Mouse (Mus musculus) brain, embryonic 14.5 days (tissue): ENCODE results near the gene Fam19a1.

Experiments
- CTCF ChIP-seq: fragments of 200-500 bp; IDR thresholded peaks from 2 replicates; pipeline ENCODE4 v1.5.1; 2012; ENCODE audit warnings: inconsistent platforms, mild to moderate bottlenecking, moderate library complexity, borderline replicate concordance; ENCODE audit not compliant: insufficient read depth, insufficient read length; ENCODE audit errors: extremely low read depth
- POLR2A ChIP-seq: fragments of 200-500 bp; IDR thresholded peaks from 2 replicates; pipeline ENCODE4 v1.6.1; 2012; ENCODE audit warnings: mild to moderate bottlenecking, inconsistent platforms, borderline replicate concordance; ENCODE audit not compliant: poor library complexity, insufficient read depth, insufficient read length, severe bottlenecking; ENCODE audit errors: extremely low read depth

- no peak for TF ChIP-seq CTCF
- no peak for TF ChIP-seq POLR2A
These were observed 3.2 kb downstream of the Fam19a1 start for GRCm38 (mm10) chr6:96116148-96116533.
